Mouse (Mus musculus): ENCODE measurements around the gene Lgalsl.

Lgalsl gene

GRCm38 (mm10) chr11:20782620-20783019 is 48.2 kb downstream of the Lgalsl start:
- WGBS = 59% methylated on average over 2 of the region's 2 CpGs

GRCm38 (mm10) chr11:20780312-20780711 is 50.5 kb downstream of the Lgalsl start:
- WGBS = 85% methylated on average over 4 of the region's 4 CpGs

- WGBS = 93% methylated on average over 3 of the region's 3 CpGs
Observed at GRCm38 (mm10) chr11:20778861-20779563, 51.8 kb downstream of the Lgalsl start.

GRCm38 (mm10) chr11:20778298-20778697 is 52.6 kb downstream of the Lgalsl start:
- 79% methylated on average over 1 of the region's 1 CpGs for WGBS

Measured in cerebral cortex, adult 2 months (tissue).